Mouse (Mus musculus): ENCODE data around the gene Ppm1k. TPM values are rescaled to one million over a fixed set of nuclear protein-coding genes. Genes with fewer than 3 reads are reported as not detected.

Ppm1k gene
- total and polyA plus RNA-seq, 2 experiments from 2014 or later: 7.0 to 17.9 TPM

DNA sequence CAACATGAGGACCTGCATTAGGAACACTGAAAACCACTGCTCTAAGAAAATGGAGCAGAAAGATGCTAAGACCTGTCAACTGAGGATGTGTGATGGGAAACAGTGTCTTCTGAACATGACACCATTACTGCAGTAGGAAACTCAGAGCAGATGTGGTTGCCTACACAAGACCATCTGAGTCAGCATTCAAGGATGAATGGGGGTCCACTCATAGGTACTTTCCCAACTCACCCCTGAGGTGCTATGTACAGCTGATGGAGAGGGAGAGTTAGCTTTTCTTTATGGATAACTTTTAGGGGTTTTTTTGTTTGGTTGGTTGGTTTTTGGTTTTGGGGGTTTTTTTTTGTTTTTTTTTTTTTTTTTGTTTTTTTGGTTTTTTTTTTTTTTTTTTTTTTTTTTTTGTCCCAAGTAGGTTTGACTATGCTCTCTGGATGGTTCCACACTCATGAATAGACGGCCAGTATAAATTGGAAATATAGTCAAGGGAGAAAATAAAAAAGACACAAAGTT is 5.9 kb downstream of the Ppm1k start:
- Histone ChIP-seq H3K4me1 (ENCODE audit: insufficient read depth, low read length) (no peaks in the 10 kb centered on the region), H3K4me2 (ENCODE audit: low read depth, low read length, poor library complexity, severe bottlenecking) (no peak overlapping the region), H3K36me3 (ENCODE audit: insufficient read depth, low read length) (no peaks in the 10 kb centered on the region), H3K27me3 (ENCODE audit: insufficient read depth, low read length) (no peaks in the 10 kb centered on the region), H3K4me3 (ENCODE audit: low read depth, low read length) (no peak overlapping the region), H3K9me3 (ENCODE audit: low read length) (no peaks in the 10 kb centered on the region), H3K9ac (replicated peaks; ENCODE audit: low read length, poor library complexity, severe bottlenecking) (no peak overlapping the region), H3K27ac (ENCODE audit: low read depth, low read length) (no peak overlapping the region)
- ATAC-seq (ENCODE audit: low FRiP score): no peak
- DNase-seq (ENCODE audit: low spot score): no peak
- no peak for TF ChIP-seq CTCF (IDR thresholded peaks at IDR 0.05)
- 91% methylated on average over 1 of the region's 1 CpGs for WGBS

DNA sequence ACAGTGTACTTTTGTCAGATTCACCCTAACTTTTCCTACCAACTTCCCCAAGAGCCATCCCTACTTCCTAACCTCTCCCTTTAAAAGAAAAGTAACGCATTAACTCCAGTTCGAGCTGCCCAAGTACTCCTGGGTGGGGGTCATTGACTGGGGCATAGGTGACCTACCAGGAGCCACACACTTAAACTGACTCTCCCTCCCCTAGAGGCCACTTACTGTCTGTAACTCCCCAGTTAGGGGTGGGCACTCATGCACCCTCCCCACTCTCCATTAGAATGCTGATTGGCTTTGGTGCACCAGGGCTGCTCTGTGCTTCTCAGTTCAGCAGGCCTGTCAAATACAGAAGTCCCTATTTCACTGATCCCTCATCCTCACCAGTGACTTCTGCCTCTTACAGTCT is 8.3 kb downstream of the Ppm1k start:
- DNase-seq (ENCODE audit: low spot score) (no peak), ATAC-seq (ENCODE audit: low FRiP score) (no peak)
- Histone ChIP-seq H3K4me3 (ENCODE audit: low read depth, low read length) (no peak overlapping the region), H3K9ac (replicated peaks; ENCODE audit: low read length, poor library complexity, severe bottlenecking) (no peak overlapping the region), H3K4me2 (ENCODE audit: low read depth, low read length, poor library complexity, severe bottlenecking) (no peak overlapping the region), H3K9me3 (ENCODE audit: low read length) (no peaks in the 10 kb centered on the region), H3K36me3 (ENCODE audit: insufficient read depth, low read length) (no peaks in the 10 kb centered on the region), H3K4me1 (ENCODE audit: insufficient read depth, low read length) (no peaks in the 10 kb centered on the region), H3K27me3 (ENCODE audit: insufficient read depth, low read length) (no peaks in the 10 kb centered on the region), H3K27ac (ENCODE audit: low read depth, low read length) (no peak overlapping the region)
- TF ChIP-seq CTCF (IDR thresholded peaks at IDR 0.05): no peak
- WGBS: 90% methylated on average over 2 of the region's 2 CpGs

DNA sequence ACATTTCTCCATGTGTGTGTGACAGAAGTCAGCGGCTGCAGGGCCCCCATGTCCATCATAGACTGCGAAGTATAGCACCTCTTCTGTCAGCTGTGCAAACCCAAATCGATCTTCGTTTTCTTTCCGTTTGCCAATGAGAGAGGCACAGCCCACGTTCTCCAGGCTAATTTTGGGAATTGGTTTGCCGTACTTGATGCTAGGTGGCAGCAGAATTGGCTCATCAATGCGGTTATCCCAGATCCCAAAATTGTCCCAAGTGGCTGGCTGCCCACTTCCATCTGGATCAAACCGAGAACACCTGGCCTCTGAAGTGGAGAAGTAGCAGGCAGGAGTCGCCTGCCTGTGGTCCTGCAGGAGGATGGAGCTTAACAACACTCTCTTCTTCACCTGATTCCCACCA is 10.5 kb downstream of the Ppm1k start:
- H3K36me3 ChIP-seq (ENCODE audit: insufficient read depth, low read length): no peaks in the 10 kb centered on the region
- no peak overlapping the region for H3K27ac ChIP-seq (ENCODE audit: low read depth, low read length)
- H3K9ac ChIP-seq (replicated peaks; ENCODE audit: low read length, poor library complexity, severe bottlenecking): no peak overlapping the region
- no peak overlapping the region for H3K4me2 ChIP-seq (ENCODE audit: low read depth, low read length, poor library complexity, severe bottlenecking)
- ATAC-seq (ENCODE audit: low FRiP score): no peak
- H3K27me3 ChIP-seq (ENCODE audit: insufficient read depth, low read length): no peaks in the 10 kb centered on the region
- no peak overlapping the region for H3K4me3 ChIP-seq (ENCODE audit: low read depth, low read length)
- no peaks in the 10 kb centered on the region for H3K4me1 ChIP-seq (ENCODE audit: insufficient read depth, low read length)
- no peak for TF ChIP-seq CTCF (IDR thresholded peaks at IDR 0.05)
- DNase-seq (ENCODE audit: low spot score): no peak
- no peaks in the 10 kb centered on the region for H3K9me3 ChIP-seq (ENCODE audit: low read length)
- 93% methylated on average over 10 of the region's 10 CpGs for WGBS

DNA sequence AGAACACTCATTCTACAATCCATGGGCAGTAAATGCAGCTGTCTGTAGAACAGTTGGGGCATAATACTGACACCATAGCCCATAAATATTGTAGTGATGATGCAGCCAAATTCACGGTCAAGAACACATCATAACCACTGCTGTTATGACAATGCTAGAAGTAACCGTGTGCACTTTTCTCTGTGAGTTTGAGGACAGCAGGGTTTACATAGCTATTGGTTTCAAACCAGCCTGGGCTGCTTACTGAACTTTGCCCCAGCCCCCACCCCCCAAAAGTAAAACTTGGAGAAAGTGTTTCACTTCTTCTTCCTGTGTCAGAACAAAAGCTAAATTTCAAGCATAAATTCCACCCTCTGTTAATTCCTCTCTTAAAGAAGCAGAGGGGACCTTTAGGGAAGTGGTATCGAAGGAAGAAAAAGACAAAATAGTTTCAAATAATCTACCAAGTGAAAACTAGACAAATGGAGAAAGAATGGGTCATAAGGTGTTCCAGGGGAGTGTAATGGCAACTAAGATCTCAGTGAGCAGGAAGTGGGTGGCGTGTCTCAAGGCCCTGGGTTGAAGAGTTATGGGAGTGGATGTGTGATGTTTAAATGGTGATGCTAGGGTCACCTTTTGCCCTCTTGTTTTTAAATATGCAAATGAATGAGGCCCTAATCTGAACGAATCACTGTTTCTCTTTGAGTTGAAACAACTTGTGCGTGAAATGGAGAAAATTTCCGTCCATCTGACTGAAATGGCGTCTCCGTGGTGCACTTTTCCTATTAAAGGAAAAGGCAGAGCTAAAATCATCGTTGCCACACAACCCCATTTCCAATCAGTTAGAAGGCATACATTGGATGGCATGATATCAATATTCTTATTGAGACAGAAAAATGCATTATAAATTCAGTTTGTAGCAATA is 14.3 kb downstream of the Ppm1k start:
- no peaks in the 10 kb centered on the region for H3K27me3 ChIP-seq (ENCODE audit: insufficient read depth, low read length)
- no peaks in the 10 kb centered on the region for H3K4me1 ChIP-seq (ENCODE audit: insufficient read depth, low read length)
- 86% methylated on average over 10 of the region's 10 CpGs for WGBS
- TF ChIP-seq CTCF (IDR thresholded peaks at IDR 0.05): no peak
- no peak overlapping the region for H3K4me3 ChIP-seq (ENCODE audit: low read depth, low read length)
- DNase-seq (ENCODE audit: low spot score) (no peak), ATAC-seq (ENCODE audit: low FRiP score) (no peak)
- H3K4me2 ChIP-seq (ENCODE audit: low read depth, low read length, poor library complexity, severe bottlenecking): no peak overlapping the region
- no peak overlapping the region for H3K9ac ChIP-seq (replicated peaks; ENCODE audit: low read length, poor library complexity, severe bottlenecking)
- no peak overlapping the region for H3K27ac ChIP-seq (ENCODE audit: low read depth, low read length)
- no peaks in the 10 kb centered on the region for H3K9me3 ChIP-seq (ENCODE audit: low read length)
- peaks cover 3% of the 10 kb centered on the region; the same call in 1 of the 2 replicates for H3K36me3 ChIP-seq (ENCODE audit: insufficient read depth, low read length)

DNA sequence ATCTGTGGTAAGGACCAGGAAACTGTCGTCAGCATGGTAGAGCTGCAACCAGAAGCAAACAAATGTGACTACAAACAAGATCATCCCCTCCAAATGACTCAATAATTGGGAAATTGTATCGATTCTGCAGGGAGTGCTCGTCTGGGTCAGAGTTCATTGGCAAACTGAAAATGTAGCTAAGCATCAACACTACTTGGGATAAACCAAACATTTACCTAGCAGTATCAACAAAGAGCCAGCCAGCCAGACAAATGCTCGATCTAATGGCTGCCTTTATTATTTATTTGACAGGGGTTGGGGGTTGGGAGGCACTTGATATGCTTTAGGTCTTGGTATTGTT is 21.3 kb downstream of the Ppm1k start:
- DNase-seq (ENCODE audit: low spot score) (no peak), ATAC-seq (ENCODE audit: low FRiP score) (no peak)
- Histone ChIP-seq H3K9me3 (ENCODE audit: low read length) (no peaks in the 10 kb centered on the region), H3K27me3 (ENCODE audit: insufficient read depth, low read length) (no peaks in the 10 kb centered on the region), H3K4me1 (ENCODE audit: insufficient read depth, low read length) (no peaks in the 10 kb centered on the region), H3K4me3 (ENCODE audit: low read depth, low read length) (no peak overlapping the region), H3K27ac (ENCODE audit: low read depth, low read length) (no peak overlapping the region), H3K36me3 (ENCODE audit: insufficient read depth, low read length) (peaks cover 12% of the 10 kb centered on the region; the same call in 1 of the 2 replicates), H3K9ac (replicated peaks; ENCODE audit: low read length, poor library complexity, severe bottlenecking) (no peak overlapping the region), H3K4me2 (ENCODE audit: low read depth, low read length, poor library complexity, severe bottlenecking) (no peak overlapping the region)
- TF ChIP-seq CTCF (IDR thresholded peaks at IDR 0.05): no peak
- WGBS: 71% methylated on average over 4 of the region's 4 CpGs

DNA sequence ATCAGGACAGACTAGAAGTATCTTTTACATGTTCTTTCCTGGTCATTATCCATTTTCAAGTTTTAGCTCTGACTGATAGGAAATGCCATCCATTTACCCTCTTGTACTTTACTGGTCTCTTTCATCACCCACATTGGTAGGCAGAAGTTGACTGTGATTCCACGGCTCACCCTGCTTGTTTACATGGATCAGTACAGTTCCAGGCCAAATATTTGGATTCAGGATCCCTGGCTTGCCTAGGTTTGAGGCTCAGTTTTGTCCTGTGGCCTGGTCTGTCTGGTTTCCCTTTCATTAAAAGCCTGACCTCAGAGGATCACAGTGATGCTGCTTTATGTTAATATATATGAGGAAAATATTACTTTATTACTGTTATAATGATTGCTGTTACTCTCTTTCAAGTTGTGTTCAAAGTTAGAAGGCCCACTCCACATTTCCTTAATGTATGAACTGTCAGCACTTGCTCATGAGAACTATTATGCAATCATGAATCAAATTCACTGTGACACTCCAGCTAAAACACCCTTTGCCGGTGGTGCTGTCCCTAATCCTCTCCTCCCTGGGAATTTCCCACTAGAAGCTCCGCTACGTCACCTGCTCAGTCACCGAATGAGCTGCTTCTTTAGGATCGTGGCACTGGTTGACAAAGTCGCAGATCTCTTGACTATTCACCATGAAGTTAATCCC is 21.8 kb downstream of the Ppm1k start:
- TF ChIP-seq CTCF (IDR thresholded peaks at IDR 0.05): no peak
- no peaks in the 10 kb centered on the region for H3K27me3 ChIP-seq (ENCODE audit: insufficient read depth, low read length)
- DNase-seq (ENCODE audit: low spot score) (no peak), ATAC-seq (ENCODE audit: low FRiP score) (no peak)
- no peak overlapping the region for H3K9ac ChIP-seq (replicated peaks; ENCODE audit: low read length, poor library complexity, severe bottlenecking)
- H3K4me2 ChIP-seq (ENCODE audit: low read depth, low read length, poor library complexity, severe bottlenecking): no peak overlapping the region
- H3K4me3 ChIP-seq (ENCODE audit: low read depth, low read length): no peak overlapping the region
- H3K27ac ChIP-seq (ENCODE audit: low read depth, low read length): no peak overlapping the region
- peaks cover 12% of the 10 kb centered on the region; the same call in 1 of the 2 replicates for H3K36me3 ChIP-seq (ENCODE audit: insufficient read depth, low read length)
- no peaks in the 10 kb centered on the region for H3K4me1 ChIP-seq (ENCODE audit: insufficient read depth, low read length)
- no peaks in the 10 kb centered on the region for H3K9me3 ChIP-seq (ENCODE audit: low read length)
- 72% methylated on average over 7 of the region's 7 CpGs for WGBS
